Mouse (Mus musculus): ENCODE measurements around the gene Tra2a.

- TF ChIP-seq CTCF (IDR thresholded peaks at IDR 0.05; ENCODE audit: extremely low read depth, insufficient read depth, low read length): peak; percentile 39; the same call in 1 of the 2 replicates
- no peak for TF ChIP-seq POLR2A (IDR thresholded peaks at IDR 0.05; ENCODE audit: extremely low read depth, insufficient read depth, low read length)
Measured at GRCm38 (mm10) chr6:49247246-49247645, 16.6 kb downstream of the Tra2a start.
